Mouse (Mus musculus): ENCODE measurements around the gene Vmn1r36. TPM values are rescaled to one million over a fixed set of nuclear protein-coding genes. Genes with fewer than 3 reads are reported as not detected.
"Not testable (repeated sequence)": the region's sequence is repeated elsewhere in the genome, so short reads cannot be mapped to it uniquely, and the experiment has no call there.

Vmn1r36 gene
- not detected in 2 replicates for polyA plus RNA-seq (2011; ENCODE audit: insufficient read depth, insufficient read length, low replicate concordance, missing spikeins)

- WGBS, result 63% methylated on average over 2 of the region's 2 CpGs
- H3K4me3 ChIP-seq (replicated peaks; ENCODE audit: control insufficient read depth, low read depth, low read length); H3K27ac ChIP-seq (ENCODE audit: control insufficient read depth, insufficient read depth, low read depth, low read length, poor library complexity); H3K4me1 ChIP-seq (ENCODE audit: control insufficient read depth, insufficient read depth, low read length): not testable (repeated sequence)
These were observed at the start of gene Vmn1r36 for GRCm38 (mm10) chr6:66719068-66719467. Gene Vmn1r36, minus strand, starts transcription at chr6:66719168.

DNA sequence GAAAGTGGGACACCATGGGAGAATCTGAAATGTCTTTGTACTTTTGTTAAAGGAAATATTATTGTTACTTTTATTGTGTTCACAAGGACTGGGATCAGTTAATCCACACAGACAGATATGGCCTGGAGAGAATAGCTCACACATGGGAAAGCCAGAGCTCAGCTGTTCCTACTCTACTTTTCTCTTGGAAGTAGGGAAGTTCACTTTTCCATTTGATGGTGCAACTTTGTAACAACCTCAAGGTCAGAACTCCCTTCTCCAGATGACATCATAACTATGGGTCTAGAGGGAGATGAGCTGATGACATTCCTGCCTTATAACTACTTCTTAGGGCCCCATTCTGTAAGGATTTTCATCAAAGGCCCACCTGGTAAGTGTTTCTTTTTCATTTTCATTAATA is 10.1 kb upstream of the Vmn1r36 start, which contains the start of gene Vmn1r37:
TSS of gene Vmn1r37 (plus strand) at position 301 of the 400 bp plus-strand sequence.
- H3K27ac ChIP-seq (ENCODE audit: control insufficient read depth, insufficient read depth, low read depth, low read length, poor library complexity); H3K4me3 ChIP-seq (replicated peaks; ENCODE audit: control insufficient read depth, low read depth, low read length); H3K4me1 ChIP-seq (ENCODE audit: control insufficient read depth, insufficient read depth, low read length): not testable (repeated sequence)

DNA sequence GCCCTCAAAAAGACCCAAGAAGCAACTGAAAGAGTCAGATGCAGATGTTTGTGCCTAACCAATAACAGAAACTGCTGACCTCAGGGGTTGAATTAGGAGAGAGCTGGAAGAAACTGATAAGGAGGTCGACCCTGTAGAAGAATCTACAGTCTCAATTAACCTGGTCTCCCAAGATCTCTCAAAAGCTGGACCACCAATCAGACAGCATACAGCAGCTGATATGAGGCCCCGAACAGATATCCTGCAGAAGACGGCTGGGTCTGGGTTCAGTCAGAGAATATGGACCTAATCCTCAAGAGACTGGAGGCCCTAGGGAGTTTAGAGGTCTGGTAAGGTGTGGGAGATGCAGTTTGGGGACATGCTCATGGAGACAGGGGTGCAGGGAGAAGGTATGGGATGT is 5.1 kb downstream of the Vmn1r36 start:
- WGBS, result 55% methylated on average over 3 of the region's 3 CpGs
- Histone ChIP-seq H3K4me3 (replicated peaks; ENCODE audit: control insufficient read depth, low read depth, low read length) (no peak overlapping the region), H3K27ac (ENCODE audit: control insufficient read depth, insufficient read depth, low read depth, low read length, poor library complexity) (no peak overlapping the region), H3K4me1 (ENCODE audit: control insufficient read depth, insufficient read depth, low read length) (no peaks in the 10 kb centered on the region)
- TF ChIP-seq CTCF (IDR thresholded peaks at IDR 0.05; ENCODE audit: control insufficient read depth, insufficient read depth, low read length) (no peak), POLR2A (IDR thresholded peaks at IDR 0.05; ENCODE audit: borderline replicate concordance, control insufficient read depth, low read depth, low read length) (no peak)

DNA sequence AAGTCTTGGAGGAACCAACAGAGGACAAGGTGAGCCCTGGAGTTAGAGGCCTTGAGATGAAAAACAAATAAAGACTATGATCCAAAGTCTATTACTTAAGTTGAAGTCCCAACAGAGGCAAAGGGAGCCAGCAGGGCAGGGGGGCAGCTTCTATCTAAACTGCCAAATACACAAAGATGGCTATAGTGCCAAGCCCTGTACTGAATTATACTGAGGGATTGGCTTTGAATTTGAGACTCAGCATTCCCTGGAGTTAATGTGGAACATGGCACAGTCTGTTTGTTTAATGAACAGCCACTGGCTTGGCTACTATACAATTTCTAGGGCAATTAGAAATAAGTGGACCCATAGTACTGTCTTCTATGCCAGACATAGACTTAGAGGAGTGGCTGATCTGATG is 10.1 kb downstream of the Vmn1r36 start:
- Histone ChIP-seq H3K27ac (ENCODE audit: control insufficient read depth, insufficient read depth, low read depth, low read length, poor library complexity) (no peak overlapping the region), H3K4me3 (replicated peaks; ENCODE audit: control insufficient read depth, low read depth, low read length) (no peak overlapping the region), H3K4me1 (ENCODE audit: control insufficient read depth, insufficient read depth, low read length) (no peaks in the 10 kb centered on the region)
- TF ChIP-seq CTCF (IDR thresholded peaks at IDR 0.05; ENCODE audit: control insufficient read depth, insufficient read depth, low read length) (no peak), POLR2A (IDR thresholded peaks at IDR 0.05; ENCODE audit: borderline replicate concordance, control insufficient read depth, low read depth, low read length) (no peak)

GRCm38 (mm10) chr6:66685806-66686205 is 33.2 kb downstream of the Vmn1r36 start, which contains the start of gene Vmn1r35:
Gene Vmn1r35, minus strand, starts transcription at chr6:66685906.
- WGBS, result 67% methylated on average over 3 of the region's 3 CpGs
- Histone ChIP-seq H3K4me1 (ENCODE audit: control insufficient read depth, insufficient read depth, low read length) (no peaks in the 10 kb centered on the region), H3K4me3 (replicated peaks; ENCODE audit: control insufficient read depth, low read depth, low read length) (no peak within 1 kb of the TSS), H3K27ac (ENCODE audit: control insufficient read depth, insufficient read depth, low read depth, low read length, poor library complexity) (no peak within 1 kb of the TSS)
- TF ChIP-seq POLR2A (IDR thresholded peaks at IDR 0.05; ENCODE audit: borderline replicate concordance, control insufficient read depth, low read depth, low read length), result no peak
- no peak for TF ChIP-seq CTCF (IDR thresholded peaks at IDR 0.05; ENCODE audit: control insufficient read depth, insufficient read depth, low read length)

Other genes starting within 250 kb of the Vmn1r36 start
- 32.6 and 45.4 TPM in 2 replicates for gene Mad2l1, start 183.8 kb downstream of the Vmn1r36 start, polyA plus RNA-seq (2011; ENCODE audit: insufficient read depth, insufficient read length, low replicate concordance, missing spikeins)
- gene Vmn1r32, start 159.1 kb downstream of the Vmn1r36 start, polyA plus RNA-seq (2011; ENCODE audit: insufficient read depth, insufficient read length, low replicate concordance, missing spikeins), result not detected in 2 replicates
- not detected in 2 replicates for gene Vmn1r33, start 100.9 kb downstream of the Vmn1r36 start, polyA plus RNA-seq (2011; ENCODE audit: insufficient read depth, insufficient read length, low replicate concordance, missing spikeins)
- not detected in 2 replicates for gene Vmn1r34, start 75.3 kb downstream of the Vmn1r36 start, polyA plus RNA-seq (2011; ENCODE audit: insufficient read depth, insufficient read length, low replicate concordance, missing spikeins)
- gene Vmn1r35, start 33.3 kb downstream of the Vmn1r36 start, polyA plus RNA-seq (2011; ENCODE audit: insufficient read depth, insufficient read length, low replicate concordance, missing spikeins), result not detected in 2 replicates
- not detected in 2 replicates for gene Vmn1r37, start 10.2 kb upstream of the Vmn1r36 start, polyA plus RNA-seq (2011; ENCODE audit: insufficient read depth, insufficient read length, low replicate concordance, missing spikeins)
- gene Vmn1r38, start 63.5 kb upstream of the Vmn1r36 start, polyA plus RNA-seq (2011; ENCODE audit: insufficient read depth, insufficient read length, low replicate concordance, missing spikeins), result 1.2 TPM in 1 of 2 replicates, not detected in the other
- not detected in 2 replicates for gene Vmn1r39, start 91.4 kb upstream of the Vmn1r36 start, polyA plus RNA-seq (2011; ENCODE audit: insufficient read depth, insufficient read length, low replicate concordance, missing spikeins)
- 11.0 and 22.9 TPM in 2 replicates for gene Gng12, start 177.2 kb upstream of the Vmn1r36 start, polyA plus RNA-seq (2011; ENCODE audit: insufficient read depth, insufficient read length, low replicate concordance, missing spikeins)